Mouse (Mus musculus) lung, embryonic 16.5 days (tissue): Measurements from ENCODE around the gene Hps1. TPM values are rescaled to one million over a fixed set of nuclear protein-coding genes. Genes with fewer than 3 reads are reported as not detected.

Source experiments
- ATAC-seq: fragments of 200-750 bp; cut with Nextera tagmentation; 2 replicates; pipeline ENCODE4 v1.8.0; 2017; ENCODE audit warnings: low read depth, mild to moderate bottlenecking, moderate library complexity
- H3K27ac ChIP-seq: fragments of 300-500 bp; sonication (generic); 2 replicates; pipeline ENCODE4 v1.5.1; 2014; ENCODE audit warnings: mild to moderate bottlenecking, control low read depth, low read length
- H3K27me3 ChIP-seq: fragments of 300-500 bp; sonication (generic); 2 replicates; pipeline ENCODE4 v1.6.1; 2014; ENCODE audit warnings: low read depth, low read length, mixed read lengths; ENCODE audit not compliant: control insufficient read depth, insufficient read depth
- H3K36me3 ChIP-seq: fragments of 300-500 bp; sonication (generic); 2 replicates; pipeline ENCODE4 v1.6.1; 2014; ENCODE audit warnings: low read length; ENCODE audit not compliant: control insufficient read depth, insufficient read depth
- H3K4me1 ChIP-seq: fragments of 300-500 bp; sonication (generic); replicated peaks from 2 replicates; pipeline ENCODE4 v1.6.1; 2014; ENCODE audit warnings: low read length, mixed read lengths; ENCODE audit not compliant: control insufficient read depth, insufficient read depth
- H3K4me2 ChIP-seq: fragments of 300-500 bp; sonication (generic); 2 replicates; pipeline ENCODE4 v1.6.1; 2014; ENCODE audit warnings: low read depth, low read length, control low read depth
- H3K4me3 ChIP-seq: fragments of 300-500 bp; sonication (generic); 2 replicates; pipeline ENCODE4 v1.5.1; 2014; ENCODE audit warnings: mild to moderate bottlenecking, low read length, control low read depth
- H3K9ac ChIP-seq: fragments of 300-500 bp; sonication (generic); 2 replicates; pipeline ENCODE4 v1.6.1; 2014; ENCODE audit warnings: low read length, control low read depth
- H3K9me3 ChIP-seq: fragments of 300-500 bp; sonication (generic); 2 replicates; pipeline ENCODE4 v1.6.1; 2016; ENCODE audit warnings: low read length; ENCODE audit not compliant: control insufficient read depth
- WGBS: fragments of 180-500 bp; shearing (Covaris S2); extraction: QIAGEN DNeasy Blood & Tissue Kit; methylation state at CpG from one replicate; pipeline ENCODE4 v1.1.7; 2014; 5-methylcytosine and 5-hydroxymethylcytosine counted together
- polyA plus RNA-seq: library from polyadenylated mRNA; unstranded; fragments of >200 nt; fragmentation: Nextera tagmentation; extraction: Ambion mirVana; gene quantifications from 2 replicates; pipeline ENCODE4 v1.2.1, GENCODE M21; 2015

The Hps1 gene
- polyA plus RNA-seq, 1 experiment from 2014 or later, result 17.1 TPM

- Histone ChIP-seq H3K4me2 (no peak overlapping the region), H3K9me3 (no peaks in the 10 kb centered on the region), H3K4me3 (no peak overlapping the region), H3K27ac (no peak overlapping the region), H3K36me3 (no peaks in the 10 kb centered on the region), H3K27me3 (no peaks in the 10 kb centered on the region), H3K9ac (no peak overlapping the region), H3K4me1 (no peaks in the 10 kb centered on the region)
- 90% methylated on average over 10 of the region's 10 CpGs for WGBS
- ATAC-seq, result no peak
Observed at GRCm38 (mm10) chr19:42769648-42770047, 10.1 kb downstream of the Hps1 start.

DNA sequence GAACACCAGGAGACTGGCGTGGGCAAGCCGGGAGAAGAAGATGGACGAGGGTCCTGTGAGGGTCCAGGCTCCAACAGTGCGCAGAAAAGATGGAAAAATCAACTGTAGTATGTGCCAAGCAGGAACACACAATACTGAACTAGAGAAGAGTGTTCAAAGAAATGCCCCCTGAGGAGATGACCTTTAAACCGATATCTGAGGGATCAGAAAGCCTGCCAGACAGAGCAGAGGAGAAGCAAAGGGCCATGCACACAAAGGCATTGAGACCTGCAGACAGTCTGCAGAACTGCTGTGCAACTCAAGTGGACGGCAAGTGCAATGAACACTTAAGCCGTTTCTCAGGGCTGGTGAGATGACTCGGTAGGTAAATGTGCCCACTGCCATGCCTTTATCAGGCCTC lies 12.4 kb downstream of the Hps1 start:
- Histone ChIP-seq H3K9ac (no peak overlapping the region), H3K27ac (no peak overlapping the region), H3K4me1 (no peaks in the 10 kb centered on the region), H3K27me3 (no peaks in the 10 kb centered on the region), H3K4me2 (no peak overlapping the region), H3K9me3 (no peaks in the 10 kb centered on the region), H3K4me3 (no peak overlapping the region), H3K36me3 (no peaks in the 10 kb centered on the region)
- no peak for ATAC-seq
- 70% methylated on average over 8 of the region's 8 CpGs for WGBS

GRCm38 (mm10) chr19:42764398-42764797 lies 15.4 kb downstream of the Hps1 start:
- H3K36me3 ChIP-seq, result no peaks in the 10 kb centered on the region
- H3K4me3 ChIP-seq, result no peak overlapping the region
- no peak overlapping the region for H3K27ac ChIP-seq
- no peaks in the 10 kb centered on the region for H3K9me3 ChIP-seq
- WGBS, result 73% methylated on average over 10 of the region's 10 CpGs
- no peaks in the 10 kb centered on the region for H3K27me3 ChIP-seq
- no peak overlapping the region for H3K4me2 ChIP-seq
- no peak for ATAC-seq
- no peaks in the 10 kb centered on the region for H3K4me1 ChIP-seq
- no peak overlapping the region for H3K9ac ChIP-seq

GRCm38 (mm10) chr19:42756671-42757070 lies 23.1 kb downstream of the Hps1 start:
- Histone ChIP-seq H3K9me3 (no peaks in the 10 kb centered on the region), H3K4me2 (no peak overlapping the region), H3K27ac (no peak overlapping the region), H3K36me3 (no peaks in the 10 kb centered on the region), H3K9ac (no peak overlapping the region), H3K27me3 (no peaks in the 10 kb centered on the region), H3K4me3 (no peak overlapping the region), H3K4me1 (peaks cover 19% of the 10 kb centered on the region)
- ATAC-seq, result no peak
- 74% methylated on average over 6 of the region's 6 CpGs for WGBS

DNA sequence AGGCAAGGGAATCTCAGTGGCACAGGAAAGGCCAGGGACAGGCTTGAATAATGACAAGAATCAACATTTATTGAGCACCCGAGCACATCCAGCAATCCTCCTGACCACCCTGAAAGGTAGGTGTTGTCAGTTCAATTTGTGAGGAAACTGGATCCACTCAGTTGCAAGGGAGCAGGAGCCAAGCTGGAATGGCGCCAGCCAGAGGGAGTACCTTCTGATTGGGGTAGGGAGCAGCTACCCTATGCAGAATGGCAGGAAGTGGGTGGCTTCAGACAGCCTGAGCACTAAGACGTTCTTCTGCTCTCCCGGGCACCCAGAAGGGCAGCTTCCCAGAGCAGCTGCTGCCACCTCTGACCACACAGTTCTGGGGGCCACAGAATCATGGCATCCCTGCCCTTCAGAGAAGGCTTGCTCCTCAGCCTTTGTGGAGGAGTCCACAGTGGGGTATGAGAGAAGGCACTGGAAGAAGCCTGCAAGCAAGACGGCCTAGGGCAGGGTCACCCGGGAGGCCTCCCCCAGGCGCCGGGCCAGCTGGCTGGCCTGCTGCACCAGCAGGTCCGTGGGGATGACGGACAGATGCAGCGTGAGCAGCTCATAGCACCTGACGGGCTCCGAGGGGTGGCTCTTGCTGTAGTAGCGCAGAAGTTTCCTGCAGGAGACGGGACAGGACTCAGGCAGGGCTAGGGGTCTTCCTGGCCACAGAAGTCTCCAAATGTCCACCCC lies 24.5 kb downstream of the Hps1 start:
- ATAC-seq, result no peak
- Histone ChIP-seq H3K27me3 (no peaks in the 10 kb centered on the region), H3K9me3 (no peaks in the 10 kb centered on the region), H3K4me2 (no peak overlapping the region), H3K4me1 (peaks cover 22% of the 10 kb centered on the region), H3K9ac (no peak overlapping the region), H3K36me3 (no peaks in the 10 kb centered on the region), H3K4me3 (no peak overlapping the region), H3K27ac (no peak overlapping the region)
- WGBS, result 44% methylated on average over 15 of the region's 15 CpGs

DNA sequence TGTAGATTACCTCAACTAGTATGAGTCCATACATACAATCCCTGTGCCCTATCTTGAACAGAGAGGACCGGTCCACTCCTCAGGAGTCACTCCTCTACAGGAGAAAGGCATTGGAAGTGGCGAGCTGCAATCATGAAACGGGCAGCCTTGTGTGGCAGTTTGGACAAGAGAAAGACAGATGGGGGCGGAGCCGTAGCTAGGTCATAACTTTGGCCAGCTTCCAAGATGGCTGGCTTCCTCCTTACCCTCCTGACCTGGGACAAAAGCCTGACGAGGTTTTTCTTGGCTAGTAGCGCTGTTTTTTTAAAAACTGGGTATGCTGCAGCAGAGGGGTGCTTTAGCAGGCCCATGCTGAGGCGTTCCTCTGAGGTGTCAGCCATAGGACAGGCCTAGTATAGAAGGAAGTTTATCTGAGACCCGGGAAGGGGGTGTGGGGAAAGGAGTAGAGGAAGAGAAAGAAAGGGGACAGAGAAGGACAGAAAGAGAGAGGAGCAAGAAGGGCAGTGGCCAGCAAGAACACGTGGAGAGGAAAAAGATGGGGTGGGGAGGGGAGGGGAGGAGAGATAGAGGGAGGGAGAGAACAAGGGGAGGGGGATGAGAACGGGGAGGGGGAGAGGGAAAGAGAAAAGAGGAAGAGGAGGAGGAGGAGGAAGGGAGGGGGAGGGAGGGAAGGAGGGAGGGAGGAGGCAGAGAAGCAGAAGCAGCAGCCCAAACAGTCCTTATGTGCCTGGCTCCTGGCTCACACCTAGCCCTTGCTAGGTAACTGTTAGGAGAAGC lies 26.4 kb downstream of the Hps1 start:
- peak; percentile 68 for ATAC-seq
- H3K27ac ChIP-seq, result peak overlapping the region; percentile 96
- no peaks in the 10 kb centered on the region for H3K36me3 ChIP-seq
- H3K9me3 ChIP-seq, result no peaks in the 10 kb centered on the region
- WGBS, result 9% methylated on average over 10 of the region's 11 CpGs
- peak overlapping the region; percentile 84 for H3K9ac ChIP-seq
- H3K4me1 ChIP-seq, result peaks cover 25% of the 10 kb centered on the region
- peak overlapping the region; percentile 74 for H3K4me2 ChIP-seq
- H3K27me3 ChIP-seq, result no peaks in the 10 kb centered on the region
- H3K4me3 ChIP-seq, result peak overlapping the region; percentile 54

DNA sequence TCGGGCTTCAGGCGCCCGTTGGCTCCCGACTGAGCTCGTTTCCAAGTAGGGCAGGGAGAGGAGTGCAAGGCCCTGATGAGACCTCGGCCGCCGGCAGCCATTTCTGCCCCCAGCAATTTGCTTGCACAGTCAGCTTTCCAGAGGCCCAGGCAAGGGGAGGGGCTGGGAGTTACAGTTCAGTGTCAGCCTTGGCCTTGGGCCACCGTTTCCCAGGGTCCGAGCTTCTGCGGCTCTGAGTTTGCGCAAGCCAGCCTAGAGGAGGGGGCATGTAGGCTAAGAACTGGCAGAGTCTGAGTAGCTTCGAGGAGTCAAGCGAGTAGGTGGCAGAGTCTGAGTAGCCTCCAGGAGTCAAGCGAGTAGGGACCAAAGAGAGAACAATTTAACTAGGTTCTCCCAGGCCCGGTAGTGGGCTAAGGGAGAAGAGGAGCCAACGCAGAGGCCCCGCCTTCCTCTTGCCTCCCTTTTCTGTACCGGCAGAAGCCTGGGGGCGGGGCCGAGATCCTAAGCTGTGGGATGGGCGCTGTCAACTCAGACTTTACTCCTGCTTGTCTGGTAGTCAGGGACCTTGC lies 27.3 kb downstream of the Hps1 start, which contains the start of gene Pyroxd2:
TSS of gene Pyroxd2 (minus strand) at position 413 of the 569 bp plus-strand sequence.
- H3K4me2 ChIP-seq, result peak within 1 kb of the TSS; percentile 74
- peak within 1 kb of the TSS; percentile 84 for H3K9ac ChIP-seq
- H3K27me3 ChIP-seq, result no peaks in the 10 kb centered on the region
- no peaks in the 10 kb centered on the region for H3K9me3 ChIP-seq
- ATAC-seq, result peak; percentile 90
- peaks cover 25% of the 10 kb centered on the region for H3K4me1 ChIP-seq
- WGBS, result under 1% methylated on average over 22 of the region's 22 CpGs
- H3K4me3 ChIP-seq, result peak within 1 kb of the TSS; percentile 54
- H3K36me3 ChIP-seq, result no peaks in the 10 kb centered on the region
- peak within 1 kb of the TSS; percentile 96 for H3K27ac ChIP-seq

DNA sequence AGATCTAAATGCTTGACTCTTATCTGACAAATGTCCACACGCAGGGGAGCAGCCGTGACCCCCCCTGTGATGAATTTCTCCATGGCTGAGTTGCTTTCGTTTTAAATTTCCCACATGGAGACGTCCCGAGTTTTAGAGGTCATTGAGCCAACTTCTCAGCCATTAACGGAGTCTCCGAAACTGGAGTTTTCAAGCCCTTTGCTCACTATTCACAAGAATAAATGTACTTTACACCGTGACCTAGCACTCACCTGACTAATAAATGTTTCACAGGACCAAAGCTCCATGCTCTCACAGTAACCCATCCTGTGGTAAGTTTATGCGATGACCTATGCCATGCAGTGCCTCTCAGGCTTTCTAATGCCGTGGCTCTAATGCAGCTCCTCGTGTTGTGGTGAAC lies 29.6 kb downstream of the Hps1 start:
- no peaks in the 10 kb centered on the region for H3K27me3 ChIP-seq
- H3K4me2 ChIP-seq, result no peak overlapping the region
- H3K4me3 ChIP-seq, result no peak overlapping the region
- no peak overlapping the region for H3K9ac ChIP-seq
- H3K9me3 ChIP-seq, result no peaks in the 10 kb centered on the region
- H3K36me3 ChIP-seq, result no peaks in the 10 kb centered on the region
- 49% methylated on average over 11 of the region's 11 CpGs for WGBS
- H3K27ac ChIP-seq, result no peak overlapping the region
- H3K4me1 ChIP-seq, result peaks cover 25% of the 10 kb centered on the region
- no peak for ATAC-seq

- Histone ChIP-seq H3K36me3 (no peaks in the 10 kb centered on the region), H3K4me1 (peaks cover 10% of the 10 kb centered on the region), H3K27me3 (no peaks in the 10 kb centered on the region), H3K27ac (no peak overlapping the region), H3K4me2 (no peak overlapping the region), H3K9ac (no peak overlapping the region), H3K4me3 (no peak overlapping the region), H3K9me3 (no peaks in the 10 kb centered on the region)
- ATAC-seq, result no peak
- 88% methylated on average over 8 of the region's 8 CpGs for WGBS
Observed at GRCm38 (mm10) chr19:42746702-42747101, 33.1 kb downstream of the Hps1 start.
